Mouse (Mus musculus): ENCODE results near the gene Fam222b. TPM values are rescaled to one million over a fixed set of nuclear protein-coding genes. Genes with fewer than 3 reads are reported as not detected.

Gene Fam222b
- total RNA-seq, 2 experiments from 2014 or later: 14.7 to 15.3 TPM

- DNase-seq: no peak
These were observed 41.7 kb downstream of the Fam222b start for GRCm38 (mm10) chr11:78136132-78136531.

DNA sequence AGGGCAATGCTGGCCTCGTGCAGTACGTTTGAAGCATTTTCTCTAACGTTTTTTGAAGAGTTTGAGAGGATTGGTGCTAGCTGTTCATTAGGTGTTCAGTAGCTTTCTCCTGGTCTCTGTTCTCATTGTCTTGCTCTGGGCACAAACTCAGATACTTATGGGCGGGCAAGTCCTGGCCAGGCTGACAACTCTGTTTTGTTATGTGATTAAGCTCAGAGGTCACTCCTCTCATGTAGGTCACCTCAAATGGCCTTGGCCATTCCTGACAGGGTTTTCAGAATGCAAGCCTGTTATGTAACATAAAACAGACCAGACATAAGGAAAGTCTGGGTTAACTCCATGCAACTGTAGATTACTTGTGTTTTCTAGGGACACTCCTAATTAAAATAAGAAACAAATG is 43.1 kb downstream of the Fam222b start:
- DNase-seq: no peak

DNA sequence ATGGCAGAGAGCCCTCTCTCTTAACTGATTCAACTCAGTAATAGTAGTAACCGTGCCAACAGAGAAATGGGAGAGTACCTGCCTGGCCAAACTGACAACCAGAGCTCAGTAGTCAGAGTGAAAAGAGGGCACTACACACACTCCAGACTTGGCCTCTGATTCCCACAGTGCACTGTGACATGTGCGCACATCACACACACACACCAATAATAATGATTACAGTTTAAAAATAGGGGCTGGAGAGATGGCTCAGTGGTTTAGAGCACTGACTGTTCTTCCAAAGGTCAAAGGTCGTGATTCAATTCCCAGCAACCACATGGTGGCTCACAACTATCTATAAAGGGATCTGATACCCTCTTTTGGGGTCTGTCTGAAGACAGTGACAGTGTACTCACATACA is 43.6 kb downstream of the Fam222b start:
- DNase-seq: no peak

GRCm38 (mm10) chr11:78140665-78141064 is 46.2 kb downstream of the Fam222b start:
- no peak for DNase-seq

DNA sequence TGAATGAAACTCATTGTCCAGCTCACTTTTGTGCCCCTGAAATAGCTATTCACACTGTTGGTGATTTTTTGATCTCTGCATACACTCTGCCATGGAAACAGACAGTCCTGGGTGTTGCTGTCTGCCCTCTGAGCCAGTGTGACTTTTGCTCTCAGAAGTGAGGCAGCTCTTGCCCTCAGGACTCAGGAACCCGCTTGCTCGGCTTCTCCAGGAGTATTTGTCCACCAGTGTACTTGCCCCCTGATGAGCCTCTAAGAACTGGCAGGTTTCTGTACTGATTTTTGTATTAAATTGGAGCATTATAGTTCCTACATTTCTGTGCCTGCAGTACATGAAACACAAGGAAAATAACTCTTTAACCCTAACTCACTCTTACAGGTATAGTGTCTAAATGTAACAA is 49.1 kb downstream of the Fam222b start:
- no peak for DNase-seq

DNA sequence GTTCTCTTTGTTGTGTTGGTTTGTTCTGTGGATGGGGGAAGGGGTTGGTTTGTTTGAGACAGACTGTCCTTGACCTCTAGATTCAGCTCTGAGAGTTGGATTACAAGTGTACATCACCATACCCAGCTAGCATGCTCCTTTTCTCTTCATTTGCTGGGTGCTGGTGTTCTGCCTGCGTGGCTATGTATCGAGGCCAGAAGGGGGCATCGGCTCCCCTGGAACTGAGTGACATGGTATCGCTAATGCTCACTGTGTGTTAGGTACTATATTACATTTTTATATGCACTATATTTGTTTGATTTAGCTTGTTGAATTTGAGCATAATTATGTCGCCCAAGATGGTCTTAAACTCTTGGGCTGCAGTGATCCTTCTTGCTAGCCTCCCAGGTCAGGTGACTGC is 51.7 kb downstream of the Fam222b start:
- DNase-seq: no peak

DNA sequence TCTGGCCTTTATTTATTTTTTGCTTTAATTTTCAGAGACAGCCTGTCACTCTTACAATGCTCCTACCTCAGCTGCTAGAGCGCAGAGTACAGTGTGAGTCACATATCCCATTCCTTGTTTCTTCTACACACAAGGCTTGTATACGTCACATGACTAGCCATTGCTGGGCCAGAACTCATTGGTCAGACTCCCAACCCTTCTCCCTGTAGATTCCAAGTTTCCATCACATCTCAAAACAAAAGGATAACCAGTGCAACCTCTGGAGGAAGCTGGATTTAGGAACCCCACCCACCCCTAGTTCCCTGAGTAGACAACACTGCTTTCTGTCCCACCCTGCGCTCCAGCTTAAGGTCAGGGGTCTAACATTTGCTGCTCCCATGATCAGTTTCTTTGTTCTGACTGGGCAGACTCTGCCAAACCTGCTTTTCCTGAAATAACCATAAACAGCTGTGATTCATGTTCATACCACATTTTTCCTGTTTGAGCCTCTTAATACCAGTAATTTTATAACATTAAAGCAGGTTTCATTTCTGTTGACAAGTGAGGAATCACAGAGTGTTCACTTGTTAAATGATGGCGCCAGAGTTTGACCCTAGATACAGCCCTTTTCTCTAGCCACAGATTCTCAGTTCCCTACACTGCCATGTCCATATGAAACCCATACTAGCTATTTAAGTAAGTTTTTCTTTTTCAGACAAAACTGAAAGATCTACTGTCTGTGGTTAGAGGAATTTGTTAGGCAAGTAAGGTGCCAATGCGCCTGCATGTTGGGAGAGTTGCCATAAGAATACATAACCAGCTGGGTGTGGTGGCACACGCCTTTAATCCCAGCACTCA is 52.5 kb downstream of the Fam222b start:
- DNase-seq: no peak

DNA sequence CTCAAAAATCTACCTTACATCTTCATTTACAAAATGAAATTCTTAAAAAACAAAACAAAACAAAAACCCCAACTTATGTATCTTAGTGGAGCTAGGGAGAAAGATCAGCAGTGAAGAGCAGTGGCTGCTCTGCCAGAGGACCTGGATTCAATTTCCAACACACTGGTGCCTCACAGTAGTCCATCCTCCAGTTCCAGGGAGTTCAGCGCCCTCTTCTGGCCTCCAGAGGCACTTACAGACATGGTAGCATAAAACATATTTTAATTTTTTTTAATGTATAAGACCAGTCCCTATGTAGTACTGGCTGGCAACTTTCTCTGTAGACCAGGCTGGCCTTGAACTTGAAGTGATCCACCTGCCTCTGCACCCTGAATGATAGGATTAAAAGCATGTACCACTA is 56.7 kb downstream of the Fam222b start:
- DNase-seq: no peak

DNA sequence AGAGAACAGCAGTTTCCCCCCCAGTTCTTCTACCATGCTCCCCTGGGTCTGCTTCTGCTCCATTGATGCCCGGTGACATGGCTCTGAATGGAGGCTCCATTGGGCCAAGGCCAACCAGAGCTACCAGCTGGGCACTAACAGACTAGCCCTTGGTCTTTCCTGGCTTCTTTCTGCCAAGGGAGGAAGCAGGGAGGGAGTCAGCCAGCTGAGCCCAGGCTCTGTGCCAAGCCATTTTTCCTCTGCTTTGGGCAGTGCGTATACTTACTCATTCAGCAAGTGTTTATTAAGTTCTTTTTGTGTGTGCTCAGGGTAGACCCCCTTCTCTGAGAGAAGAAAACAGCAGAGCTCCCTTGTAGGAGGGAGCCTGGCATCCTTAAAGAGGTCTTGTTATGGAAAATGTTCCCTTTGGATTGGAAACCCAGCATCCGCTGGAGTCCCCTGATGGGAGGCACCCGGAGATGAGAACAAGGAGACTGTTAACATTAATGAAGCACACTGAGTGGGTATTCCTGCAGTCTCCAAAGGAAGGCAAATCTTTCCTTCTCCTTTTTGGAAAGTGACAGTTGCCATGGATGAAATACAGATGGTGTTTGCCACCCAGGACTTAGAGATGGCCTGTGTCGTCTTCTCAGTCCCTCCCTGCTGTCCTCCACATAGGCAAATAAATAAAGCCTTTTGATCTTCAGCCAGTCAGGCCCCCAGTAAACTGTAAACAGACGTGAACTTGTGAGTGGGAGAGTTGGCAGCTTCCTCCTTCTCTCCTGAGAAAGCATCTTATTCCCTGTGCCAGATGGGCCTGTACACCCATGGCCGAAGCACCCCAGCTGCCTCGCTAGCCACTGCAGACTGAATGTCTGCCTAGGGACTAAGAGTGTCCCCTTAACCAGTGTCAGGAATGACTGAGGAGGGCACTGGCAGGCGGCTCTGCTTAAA is 58.1 kb downstream of the Fam222b start:
- peak; percentile 87 for DNase-seq

DNA sequence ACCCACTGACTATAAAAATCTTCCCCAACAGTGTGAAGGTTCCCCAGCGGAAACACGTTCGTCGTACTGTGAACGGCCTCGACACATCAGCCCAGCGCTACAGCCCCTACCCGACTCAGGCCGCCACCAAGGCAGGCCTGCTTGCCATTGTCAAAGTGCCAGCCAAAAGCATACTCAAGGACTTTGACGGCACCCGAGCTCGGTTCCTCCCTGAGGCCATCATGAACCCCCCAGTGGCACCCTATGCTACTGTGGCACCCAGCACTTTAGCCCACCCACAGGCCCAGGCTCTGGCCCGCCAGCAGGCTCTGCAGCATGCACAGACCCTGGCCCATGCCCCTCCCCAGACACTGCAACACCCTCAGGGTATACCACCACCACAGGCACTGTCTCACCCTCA is 59.3 kb downstream of the Fam222b start:
- DNase-seq: no peak

DNA sequence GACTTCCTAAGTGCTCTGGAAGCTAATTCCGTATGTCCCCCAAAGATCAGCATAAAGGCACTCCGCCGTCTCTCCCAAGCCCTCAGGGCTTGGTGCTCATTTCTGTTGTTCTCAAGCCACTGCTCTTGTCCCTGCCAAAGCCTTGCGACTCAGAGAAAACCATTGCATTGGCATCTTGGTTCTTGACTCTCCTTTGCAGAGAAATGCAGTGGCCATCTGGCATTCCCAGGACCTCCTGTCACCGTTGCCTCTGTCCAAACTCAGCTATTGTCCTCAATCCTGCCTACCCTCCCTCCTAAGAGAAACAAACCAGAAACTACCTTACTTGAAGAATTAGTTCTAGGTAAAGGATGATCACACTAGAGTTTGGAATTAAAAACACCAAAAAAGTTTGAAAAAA is 61.2 kb downstream of the Fam222b start:
- DNase-seq: no peak

DNA sequence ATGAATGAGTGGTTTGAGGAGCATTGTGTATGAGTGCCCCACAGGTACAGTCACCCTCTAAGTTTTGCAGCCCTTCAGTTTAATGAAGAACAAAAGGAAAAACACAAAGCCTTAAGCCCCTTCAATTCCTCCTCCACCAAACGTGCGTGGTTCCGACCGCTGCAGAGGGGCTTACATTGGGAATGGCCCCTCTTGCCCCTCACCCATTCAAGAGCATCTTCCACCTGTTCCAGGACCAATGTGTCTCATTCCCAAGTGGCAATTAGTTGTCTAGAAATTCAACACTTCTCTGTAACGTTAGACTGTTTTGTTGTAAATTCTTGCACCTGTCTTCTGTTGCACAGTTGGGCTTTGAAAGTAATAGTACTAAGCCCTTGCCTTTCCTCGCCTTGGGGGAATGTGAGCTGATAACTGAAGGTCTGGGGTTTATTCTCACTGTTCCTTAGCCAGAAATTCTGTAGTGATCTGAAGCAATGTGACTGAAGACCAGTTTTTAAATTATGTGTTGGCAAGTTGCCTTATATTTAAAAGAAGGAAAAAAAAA is 61.8 kb downstream of the Fam222b start:
- no peak for DNase-seq

DNA sequence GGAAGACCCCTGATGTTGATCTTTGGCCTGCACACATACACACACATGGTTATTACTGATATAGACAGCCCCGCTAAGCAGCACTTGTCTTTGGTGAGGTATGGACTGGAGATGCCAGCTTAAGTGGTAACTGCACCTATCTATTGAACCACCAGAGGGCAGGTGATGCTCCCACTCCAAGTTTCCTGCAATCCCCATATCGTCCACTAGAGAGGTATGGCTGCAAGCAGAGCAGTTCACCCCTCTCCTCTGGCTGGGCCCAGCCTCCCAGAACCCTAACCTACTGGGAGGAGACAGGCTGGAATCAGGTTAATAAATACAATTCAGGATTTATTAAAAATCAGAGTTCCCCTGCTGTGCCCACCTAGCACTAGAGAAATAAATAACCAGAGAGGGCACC is 64.6 kb downstream of the Fam222b start:
- DNase-seq: peak; percentile 85

DNA sequence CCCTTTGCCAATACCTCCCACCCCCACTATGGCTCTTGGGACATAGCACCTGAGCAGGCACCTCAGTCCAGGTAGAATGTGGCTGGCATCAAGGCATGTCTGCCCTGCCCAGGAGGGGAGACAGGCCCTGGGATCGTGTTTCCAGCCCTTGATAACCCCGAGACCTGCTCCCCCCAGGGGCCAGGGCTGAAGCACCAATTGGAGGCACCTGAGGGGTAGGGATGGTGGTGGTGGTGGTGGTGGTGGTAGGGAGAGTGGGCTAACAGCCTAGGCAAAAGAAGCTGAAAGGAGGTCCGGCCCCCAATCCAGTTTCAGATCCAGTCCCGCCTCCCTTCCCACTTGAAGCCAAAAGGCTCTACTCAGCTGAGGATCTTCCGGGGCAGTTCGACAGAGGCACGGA is 65.1 kb downstream of the Fam222b start:
- no peak for DNase-seq

DNA sequence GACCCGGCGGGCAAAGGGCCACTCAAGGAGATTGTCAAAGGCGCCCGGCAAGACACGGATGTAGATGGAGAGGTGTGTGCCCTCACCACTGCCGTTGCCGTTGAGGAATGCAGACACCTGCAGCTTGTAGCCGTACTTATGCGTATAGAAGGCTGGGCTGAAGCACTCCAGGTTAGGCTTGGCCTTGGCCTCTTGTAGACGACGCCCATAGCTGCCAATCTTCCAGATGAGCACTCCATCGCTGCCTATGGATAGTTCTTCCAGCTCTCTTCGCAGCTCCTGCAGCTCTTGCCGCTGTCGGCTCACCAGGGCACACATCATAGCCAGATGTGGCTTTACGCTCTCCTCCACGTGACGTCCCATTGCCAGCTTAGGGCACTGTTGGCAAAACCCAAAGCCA is 65.7 kb downstream of the Fam222b start:
- DNase-seq: no peak

DNA sequence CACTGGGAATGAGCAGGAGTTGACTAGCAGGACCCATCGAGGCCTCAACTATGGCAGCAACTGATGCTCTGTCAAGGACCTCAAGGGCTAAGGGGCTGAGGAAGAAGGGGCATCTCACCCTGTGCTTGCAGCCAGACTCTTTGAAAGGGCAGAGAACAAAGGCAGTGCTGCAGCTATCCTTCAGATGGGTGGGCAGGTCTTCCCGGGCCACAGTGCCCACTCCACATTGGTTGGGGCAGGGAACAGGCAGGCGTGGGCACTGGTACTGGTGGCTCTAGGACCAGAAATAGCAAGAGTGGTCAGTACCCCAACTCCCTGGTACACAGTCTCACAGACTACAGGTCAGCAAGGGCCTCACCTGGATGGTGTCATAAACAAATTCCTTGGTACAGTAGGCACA is 66.2 kb downstream of the Fam222b start:
- no peak for DNase-seq

GRCm38 (mm10) chr11:78161169-78161568 is 66.7 kb downstream of the Fam222b start:
- DNase-seq: no peak

DNA sequence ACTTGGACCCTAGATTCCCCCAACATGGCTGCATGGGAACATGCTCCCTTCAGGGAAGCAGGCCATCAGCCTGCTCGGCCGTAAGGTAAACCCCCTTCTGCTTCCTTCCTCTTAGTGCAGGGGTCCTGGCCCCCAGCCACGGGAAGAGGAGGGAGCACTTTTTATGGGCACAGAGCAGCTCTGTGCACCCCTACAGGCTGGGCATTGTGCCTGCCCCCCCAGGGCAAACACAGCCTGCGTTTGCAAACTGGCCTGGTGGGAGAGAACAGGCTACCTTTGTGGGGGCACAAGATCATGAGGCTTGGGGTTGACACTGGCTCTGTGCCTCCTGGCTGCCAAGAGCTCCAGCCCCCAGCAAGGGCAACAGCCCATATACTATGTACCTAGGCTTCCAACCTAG is 67.5 kb downstream of the Fam222b start:
- no peak for DNase-seq

GRCm38 (mm10) chr11:78162504-78162903 is 68.0 kb downstream of the Fam222b start:
- DNase-seq: peak; percentile 82

- no peak for DNase-seq
These were observed 68.6 kb downstream of the Fam222b start for GRCm38 (mm10) chr11:78163045-78163444.

GRCm38 (mm10) chr11:78163681-78164603 is 69.5 kb downstream of the Fam222b start:
- peak; percentile 88 for DNase-seq

GRCm38 (mm10) chr11:78164604-78164923 is 70.1 kb downstream of the Fam222b start:
- DNase-seq: no peak
